In genomic region chr13:45623846-45624245, GRCm38 (mm10) we compare ENCODE assay signal across 11 mouse cellular contexts.
A peak's percentile ranks its signal among the peaks of the same experiment; 100 is the strongest.
DNase-seq lines count a peak whose midpoint lies in the region; ATAC-seq and TF ChIP-seq lines count a peak whose summit lies in the region.
"Had no signal": no experiment of that assay in that cellular context is flagged by ENCODE, and none has a peak within 500 bp of the region (broad histone marks: within the 10 kb centered on the region; RNA-seq: fewer than 3 reads in every experiment).

No protein-coding gene starts in this region.

- TF ChIP-seq CTCF in G1E (IDR thresholded peaks at IDR 0.05; ENCODE audit: low read depth, low read length), result no peak

- no peak overlapping the region for H3K9ac ChIP-seq in liver, embryonic 12.5 days
- H3K9ac ChIP-seq in kidney, embryonic 14.5 days (ENCODE audit: low read depth, low read length), result no peak overlapping the region
- H3K9ac ChIP-seq: kidney, embryonic 15.5 days had no signal

- H3K9me3 ChIP-seq in liver, embryonic 12.5 days (replicated peaks), result peaks cover 7% of the 10 kb centered on the region
- peaks cover 4% of the 10 kb centered on the region for H3K9me3 ChIP-seq in G1E (replicated peaks)
- no peaks in the 10 kb centered on the region for H3K9me3 ChIP-seq in kidney, embryonic 14.5 days (ENCODE audit: control insufficient read depth, low read length)
- H3K9me3 ChIP-seq: hindbrain, embryonic 10.5 days; kidney, embryonic 15.5 days had no signal

- H3K4me1 ChIP-seq in liver, embryonic 12.5 days, result 0 out of 2 replicates have a peak, but pooled peaks cover 5% of the 10 kb centered on the region
- H3K4me1 ChIP-seq in G1E (ENCODE audit: insufficient read depth, low read depth, low read length), result no peaks in the 10 kb centered on the region
- no peaks in the 10 kb centered on the region for H3K4me1 ChIP-seq in kidney, embryonic 14.5 days (ENCODE audit: control insufficient read depth, insufficient read depth, low read length)
- H3K4me1 ChIP-seq: kidney, embryonic 15.5 days had no signal

- peak overlapping the region; percentile 47; the same call in 1 of the 2 replicates for H3K27ac ChIP-seq in liver, embryonic 12.5 days
- H3K27ac ChIP-seq in kidney, embryonic 14.5 days (ENCODE audit: low read depth, low read length), result no peak overlapping the region
- H3K27ac ChIP-seq: hindbrain, embryonic 10.5 days; kidney, embryonic 15.5 days had no signal

- 0 out of 2 replicates have a peak, but pooled peaks cover 4% of the 10 kb centered on the region for H3K36me3 ChIP-seq in liver, embryonic 12.5 days
- peaks cover 35% of the 10 kb centered on the region for H3K36me3 ChIP-seq in G1E (replicated peaks)
- H3K36me3 ChIP-seq in kidney, embryonic 14.5 days (ENCODE audit: control insufficient read depth, insufficient read depth, low read length), result no peaks in the 10 kb centered on the region
- H3K36me3 ChIP-seq: hindbrain, embryonic 10.5 days; kidney, embryonic 15.5 days had no signal

- H3K4me3 ChIP-seq in liver, embryonic 12.5 days, result no peak overlapping the region
- H3K4me3 ChIP-seq in G1E (ENCODE audit: low read depth, low read length), result no peak overlapping the region
- H3K4me3 ChIP-seq in kidney, embryonic 14.5 days (ENCODE audit: low read length), result no peak overlapping the region
- H3K4me3 ChIP-seq: hindbrain, embryonic 10.5 days; kidney, embryonic 15.5 days had no signal

- ATAC-seq in liver, embryonic 12.5 days, result no peak
- peak; percentile 28; the same call in 1 of the 2 replicates for ATAC-seq in G1E (ENCODE audit: extremely low read depth, insufficient number of reproducible peaks, low FRiP score, poor library complexity, severe bottlenecking)
- no peak for ATAC-seq in kidney, embryonic 14.5 days (ENCODE audit: low FRiP score, low TSS enrichment)

- H3K27me3 ChIP-seq in liver, embryonic 12.5 days (replicated peaks), result no peaks in the 10 kb centered on the region
- H3K27me3 ChIP-seq in G1E (ENCODE audit: insufficient read depth, low read length), result no peaks in the 10 kb centered on the region
- H3K27me3 ChIP-seq in kidney, embryonic 14.5 days (ENCODE audit: control insufficient read depth, insufficient read depth, low read length), result no peaks in the 10 kb centered on the region
- H3K27me3 ChIP-seq: kidney, embryonic 15.5 days had no signal

- 69% methylated on average over 1 of the region's 1 CpGs for WGBS in liver, embryonic 12.5 days (ENCODE audit: insufficient replicate concordance)
- WGBS in kidney, embryonic 14.5 days, result 73% methylated on average over 1 of the region's 1 CpGs

- H3K4me2 ChIP-seq in liver, embryonic 12.5 days, result no peak overlapping the region
- H3K4me2 ChIP-seq in kidney, embryonic 14.5 days (replicated peaks; ENCODE audit: low read depth, low read length), result no peak overlapping the region
- H3K4me2 ChIP-seq: kidney, embryonic 15.5 days had no signal

- DNase-seq in liver, result no peak
- no peak for DNase-seq in G1E (ENCODE audit: low spot score)
- peak; percentile 46 for DNase-seq in c-Kit-positive CD71-positive TER-119-positive erythroid progenitor cells, embryonic 14.5 days (ENCODE audit: low spot score)
- DNase-seq in naive thymus-derived CD4-positive, alpha-beta T cell, adult 2 months (ENCODE audit: low read depth), result peak; percentile 45
- no peak for DNase-seq in B cell, adult 2 months
- DNase-seq in cerebellum, postnatal 14 days, result no peak
- DNase-seq: thymus, postnatal 4 days had no signal

Comparison
In these comparisons a context has a peak if more than half of its experiments do, and no peak if none do; other contexts are left out.
1. DNase-seq: peak in c-Kit-positive CD71-positive TER-119-positive erythroid progenitor cells, embryonic 14.5 days (single experiment) and naive thymus-derived CD4-positive, alpha-beta T cell, adult 2 months (single experiment); none in liver (single experiment), G1E (single experiment), B cell, adult 2 months (0 of 2) and cerebellum, postnatal 14 days (0 of 2).